Mouse (Mus musculus) kidney, adult 10 weeks (tissue): ENCODE results near the gene Sft2d1. TPM values are rescaled to one million over a fixed set of nuclear protein-coding genes. Genes with fewer than 3 reads are reported as not detected.

Source experiments
- polyA plus RNA-seq: library from polyadenylated mRNA; stranded (reverse); fragments of 350-450 nt; fragmentation: Illumina TruSeq; extraction: RNeasy Lipid Tissue Mini Kit (QIAGEN cat#74804); gene quantifications from one replicate; pipeline ENCODE4 v1.2.3, GENCODE M21; 2014; ENCODE audit warnings: low read depth, low replicate concordance

The Sft2d1 gene
- polyA plus RNA-seq = 83.6 TPM

DNA sequence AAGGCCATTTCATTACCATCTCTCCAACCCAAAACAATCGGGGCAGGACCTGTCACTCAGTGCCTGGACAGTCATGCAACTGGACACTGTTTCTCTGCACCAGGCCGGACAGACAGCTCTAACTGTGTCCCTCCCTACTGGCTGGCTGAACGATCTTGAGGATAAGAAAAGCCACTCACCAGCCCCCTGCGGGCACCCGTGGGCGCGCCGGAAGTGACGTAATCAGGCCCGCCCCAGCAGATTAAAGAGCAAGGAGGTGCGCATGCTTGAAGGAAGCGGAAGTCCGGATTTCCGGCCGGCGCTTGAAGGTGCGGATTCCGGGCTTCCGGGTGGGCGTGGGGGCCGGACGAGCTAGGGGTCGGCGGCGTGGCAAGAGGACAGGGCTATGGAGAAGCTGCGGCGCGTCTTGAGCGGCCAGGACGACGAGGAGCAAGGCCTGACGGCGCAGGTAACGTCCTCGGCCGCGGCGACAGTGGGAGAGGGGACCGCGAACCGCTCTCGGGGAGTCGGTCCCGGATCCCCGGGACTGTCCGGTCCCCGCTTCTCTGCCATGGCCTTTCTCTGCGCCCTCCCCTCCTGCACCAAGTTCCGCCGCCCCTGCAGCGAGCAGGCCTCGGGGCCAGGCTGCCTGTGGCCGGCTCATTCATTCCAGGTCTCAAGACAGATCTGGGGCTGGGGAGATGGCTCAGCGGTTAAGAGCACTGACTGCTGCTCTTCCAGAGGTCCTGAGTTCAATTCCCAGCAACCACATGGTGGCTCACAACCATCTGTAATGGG, at the start of gene Sft2d1:
Gene Sft2d1 (plus strand): TSS at position 265 of the 777 bp plus-strand sequence.

DNA sequence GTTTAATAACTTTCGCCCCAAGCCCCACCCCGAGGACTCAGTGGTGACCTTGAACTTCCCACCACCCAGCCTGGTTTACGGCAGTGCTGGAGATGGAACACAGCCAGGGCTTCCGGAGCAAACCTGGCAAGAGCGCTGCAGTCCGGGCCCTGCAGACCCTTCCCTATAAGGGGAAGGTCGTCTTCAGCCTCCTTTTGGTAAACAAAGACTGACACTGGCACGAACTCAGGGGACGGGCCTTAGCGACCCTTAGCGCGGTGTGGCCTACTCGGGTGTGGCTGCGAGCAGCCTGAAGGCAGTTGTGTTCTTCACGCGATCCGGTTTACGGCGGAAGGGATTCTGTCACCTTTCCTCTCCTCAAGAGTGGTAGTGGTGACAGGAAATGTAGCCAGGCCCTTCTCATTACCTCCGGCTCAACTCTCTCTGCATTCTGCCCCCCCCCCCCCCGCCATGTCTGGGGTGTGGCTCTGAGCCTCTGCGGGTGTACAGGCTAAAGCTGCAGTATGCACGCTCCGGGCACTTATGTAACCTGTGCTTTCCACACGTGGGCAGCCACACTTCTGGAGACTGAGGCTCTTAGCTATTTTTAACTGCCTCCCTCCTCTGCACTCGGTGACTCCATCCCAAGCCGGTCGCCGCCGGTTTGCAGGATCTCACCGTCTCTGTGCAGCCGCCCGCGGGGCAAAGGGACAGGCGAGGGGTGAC, 27.9 kb upstream of the Sft2d1 start, which contains the start of gene Mpc1:
Gene Mpc1 (plus strand): TSS at position 84 of the 705 bp plus-strand sequence.

GRCm38 (mm10) chr17:8337159-8337558, 26.3 kb downstream of the Sft2d1 start, which contains the start of gene Prr18:
Gene Prr18, plus strand, starts transcription at chr17:8337459.

DNA sequence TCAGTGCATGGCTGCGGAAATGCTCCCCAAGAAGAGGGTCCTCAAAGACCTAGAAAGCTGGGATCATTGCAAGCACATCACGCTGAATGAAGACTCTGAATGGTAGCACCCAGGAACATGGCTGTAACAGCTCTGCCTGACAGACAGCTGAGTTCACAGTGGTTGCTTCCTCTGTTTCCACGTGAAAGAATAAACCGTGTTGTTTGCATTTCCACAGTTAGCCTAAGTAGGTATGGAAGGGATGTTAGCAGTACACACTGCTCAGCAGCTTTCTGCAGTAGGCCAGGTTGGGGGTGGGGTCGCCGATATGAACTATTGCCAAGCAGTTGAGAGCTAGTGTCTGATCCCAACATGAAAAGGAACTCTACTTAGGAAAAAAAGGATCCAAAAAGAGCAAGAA, 44.8 kb downstream of the Sft2d1 start, which contains the start of gene T2:
Gene T2 (plus strand): TSS at position 301 of the 400 bp plus-strand sequence.

Other genes starting within 250 kb of the Sft2d1 start
- gene Gm49673, start 163.3 kb upstream of the Sft2d1 start, polyA plus RNA-seq = not detected
- gene Rnaset2a, start 163.0 kb upstream of the Sft2d1 start, polyA plus RNA-seq = 27.0 TPM
- gene Fgfr1op, start 145.6 kb upstream of the Sft2d1 start, polyA plus RNA-seq = 35.3 TPM
- not detected for gene Ccr6, start 75.1 kb upstream of the Sft2d1 start, polyA plus RNA-seq
- gene Mpc1, start 28.2 kb upstream of the Sft2d1 start, polyA plus RNA-seq = 1,141 TPM
- 0.12 TPM for gene Prr18, start 26.4 kb downstream of the Sft2d1 start, polyA plus RNA-seq
- gene T2, start 44.9 kb downstream of the Sft2d1 start, polyA plus RNA-seq = not detected
- gene T, start 123.3 kb downstream of the Sft2d1 start, polyA plus RNA-seq = not detected
- 1.8 TPM for gene Pde10a, start 214.3 kb downstream of the Sft2d1 start, polyA plus RNA-seq